Mouse (Mus musculus) right cerebral cortex, postnatal 10 days (tissue): ENCODE measurements at regions not wholly inside any gene's neighbourhood (a gene's known extent, or its start where the extent isn't known, plus 50 kb on each side); places are given as distances from the start of the nearest gene placed in this dataset.

Experiments
- DNase-seq, 2 experiments: peaks; one replicate each; pipeline ENCODE4 v3.0.0; 2021; ENCODE audit warnings: low spot score in 2 of 2

DNA sequence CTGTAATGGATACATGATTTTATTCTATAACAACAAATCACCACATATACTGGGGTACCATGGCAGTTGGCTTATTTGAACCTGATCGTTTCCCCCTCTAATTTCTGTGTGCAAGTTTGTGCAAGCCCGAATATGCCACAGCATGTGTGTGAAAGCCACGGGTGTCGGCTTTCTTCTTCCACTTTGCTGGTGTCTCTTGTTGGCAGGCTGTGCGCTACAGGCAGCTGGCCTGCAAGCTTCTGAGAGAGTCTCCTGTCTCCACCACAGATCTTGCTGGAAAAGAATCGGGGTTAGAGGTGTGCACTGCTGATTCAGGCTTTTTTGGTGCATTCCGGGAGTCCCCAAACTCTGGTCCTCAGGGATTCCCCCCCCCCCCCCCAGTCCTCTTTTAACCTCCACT is 142.0 kb upstream of the Kazn start:
- DNase-seq = peak; percentile 54 to 55

DNA sequence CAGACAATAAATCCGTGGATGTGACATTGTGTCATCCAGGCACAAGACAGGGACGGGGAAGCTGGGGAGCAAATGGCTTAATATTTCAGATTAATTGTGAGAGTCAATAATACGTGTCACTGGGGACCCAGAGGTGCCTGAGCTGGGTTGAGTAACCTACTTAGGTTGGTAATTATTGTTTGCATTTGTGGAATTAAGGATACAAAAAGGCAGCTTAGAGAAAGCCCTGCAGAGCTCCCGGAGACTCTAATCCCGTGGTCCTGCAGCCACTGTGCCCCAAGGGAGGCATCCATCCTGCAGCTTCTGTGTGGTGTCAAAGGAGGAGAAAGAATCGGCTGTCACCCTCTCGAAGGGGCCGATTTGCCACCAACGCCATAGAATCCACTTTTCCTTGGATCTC is 139.3 kb upstream of the Kazn start:
- DNase-seq = no peak

DNA sequence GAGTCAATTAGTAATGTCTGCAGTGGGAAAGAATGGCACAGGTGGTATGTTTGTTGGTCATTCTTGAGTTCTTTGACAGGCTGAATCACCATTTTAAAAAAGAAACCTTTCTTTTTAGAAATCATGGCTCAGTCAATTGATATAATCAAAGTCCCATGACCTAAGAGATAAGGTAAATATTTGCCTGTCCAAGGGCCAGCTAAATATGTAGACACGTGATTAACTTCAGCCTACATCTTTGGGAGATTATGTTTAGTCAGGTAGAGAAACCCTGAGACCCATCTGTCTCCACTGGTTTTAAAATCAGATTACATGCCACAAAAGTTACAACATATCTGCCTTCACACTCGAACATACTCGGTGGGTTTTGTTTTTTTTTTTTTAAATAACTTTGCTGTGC is 128.6 kb upstream of the Kazn start:
- no peak for DNase-seq

DNA sequence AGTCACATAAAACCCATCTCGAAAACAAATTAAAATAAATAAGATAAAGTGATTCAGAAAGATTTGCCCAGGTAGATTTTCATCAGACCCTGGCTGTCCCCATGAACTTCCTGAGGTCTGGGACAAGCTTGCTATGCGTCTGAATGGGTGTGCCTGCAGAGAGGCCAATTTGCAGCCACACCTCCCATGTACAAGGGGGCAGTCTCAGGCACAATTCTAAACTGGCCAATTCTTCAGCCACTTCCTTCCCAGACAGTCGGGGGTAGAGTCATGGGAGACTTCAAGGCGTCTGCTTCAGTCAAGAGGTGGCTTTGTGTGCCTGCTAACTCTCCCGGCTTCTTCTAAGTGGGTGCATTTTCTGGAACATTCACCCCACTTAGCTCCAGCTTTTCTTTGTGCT is 122.9 kb upstream of the Kazn start:
- no peak for DNase-seq

DNA sequence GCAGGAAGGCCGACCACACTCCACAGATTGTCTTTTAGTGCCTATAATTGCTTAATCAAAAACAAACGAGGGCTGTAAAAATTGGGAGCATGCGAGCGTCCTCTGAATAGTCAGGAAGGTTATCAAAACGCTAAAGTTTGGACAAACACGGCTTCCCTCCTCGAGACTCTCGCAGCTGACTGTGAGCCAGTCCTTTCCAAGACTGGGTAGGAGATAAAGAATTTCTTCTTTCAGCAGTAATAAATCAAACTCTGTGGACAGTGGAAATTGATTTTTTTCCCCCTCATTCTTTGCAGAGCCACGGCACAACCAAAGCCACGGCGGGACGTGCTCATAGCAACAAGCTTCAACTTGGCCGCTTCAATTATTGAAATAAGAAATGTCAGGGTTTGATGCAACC is 119.7 kb upstream of the Kazn start:
- no peak for DNase-seq

DNA sequence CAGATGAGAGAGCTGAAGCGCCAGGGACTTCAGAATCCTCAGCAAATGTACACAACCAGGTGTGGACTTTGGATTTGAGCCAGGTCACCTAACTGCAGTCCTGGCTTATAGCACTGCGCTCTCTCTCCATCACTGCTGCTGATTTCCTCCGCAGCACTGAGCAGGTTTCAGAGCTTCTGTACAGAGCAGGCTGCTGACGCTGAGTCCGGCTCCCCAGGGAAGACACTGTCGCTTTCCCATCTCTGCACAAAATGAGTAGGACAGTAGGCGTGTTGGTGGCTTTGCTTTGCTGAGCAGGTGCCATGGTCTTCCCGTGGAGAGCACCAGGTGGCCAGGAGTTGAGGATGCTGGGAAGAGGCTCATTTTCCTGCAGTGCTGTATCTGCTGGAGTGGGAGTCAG is 116.2 kb upstream of the Kazn start:
- DNase-seq = peak in 1 of 2 experiments; percentile 32

DNA sequence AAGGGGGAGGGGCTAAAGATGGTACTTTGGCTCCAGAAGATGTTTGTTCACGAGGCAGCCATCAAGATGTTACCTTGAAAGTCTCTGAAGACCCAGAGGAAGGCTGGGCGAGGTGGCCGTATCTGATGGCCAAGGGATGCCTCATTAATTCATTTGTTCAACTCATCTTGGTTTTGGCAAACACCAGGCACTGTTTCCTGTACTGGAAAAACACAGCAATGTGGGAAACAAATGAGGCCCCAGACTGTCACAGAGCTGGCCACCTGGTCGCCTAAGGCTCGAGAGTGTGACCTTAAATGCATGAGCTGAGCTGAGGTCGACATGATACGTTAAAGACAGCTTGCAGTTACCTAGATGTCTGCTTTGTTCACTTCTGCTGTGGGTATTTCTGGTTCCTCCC is 114.3 kb upstream of the Kazn start:
- no peak for DNase-seq

DNA sequence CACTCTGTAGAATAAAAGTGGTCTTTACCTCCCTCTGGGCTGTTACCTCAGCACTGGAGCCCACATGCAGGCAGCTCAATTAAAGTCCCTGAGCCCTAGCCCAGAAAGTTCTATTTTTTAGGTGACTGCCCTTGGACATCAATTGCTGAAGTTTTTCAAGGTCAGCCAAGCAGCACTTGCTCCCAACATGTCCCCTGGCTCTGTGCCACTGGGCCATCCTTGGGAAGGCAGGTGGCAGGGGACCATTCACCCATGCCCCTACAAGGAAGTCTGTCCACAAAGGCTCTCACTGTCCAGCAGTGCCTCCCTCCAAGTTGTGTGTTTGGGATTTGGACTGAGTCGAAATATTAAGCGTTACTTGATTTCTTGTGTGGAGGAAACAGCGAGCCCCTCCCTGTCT is 112.6 kb upstream of the Kazn start:
- DNase-seq = no peak

DNA sequence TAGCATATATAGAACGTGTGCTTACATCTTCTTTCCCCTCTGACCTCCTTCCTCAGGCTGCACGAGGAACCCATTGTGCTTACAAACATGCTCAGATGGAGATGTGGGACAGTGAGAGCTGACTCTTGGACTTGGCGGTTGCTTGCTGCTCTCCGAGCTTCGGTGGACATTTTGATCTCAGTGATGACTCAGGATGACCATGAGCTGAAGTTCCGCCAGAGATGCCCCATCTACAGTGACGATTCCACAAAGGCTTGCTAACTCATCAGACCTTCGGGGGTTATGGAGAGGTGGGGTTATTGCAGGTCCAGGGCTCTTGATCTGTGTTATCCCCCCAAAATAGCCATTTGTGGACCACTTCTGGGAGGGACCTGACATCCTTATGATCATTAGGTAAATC is 111.8 kb upstream of the Kazn start:
- no peak for DNase-seq

DNA sequence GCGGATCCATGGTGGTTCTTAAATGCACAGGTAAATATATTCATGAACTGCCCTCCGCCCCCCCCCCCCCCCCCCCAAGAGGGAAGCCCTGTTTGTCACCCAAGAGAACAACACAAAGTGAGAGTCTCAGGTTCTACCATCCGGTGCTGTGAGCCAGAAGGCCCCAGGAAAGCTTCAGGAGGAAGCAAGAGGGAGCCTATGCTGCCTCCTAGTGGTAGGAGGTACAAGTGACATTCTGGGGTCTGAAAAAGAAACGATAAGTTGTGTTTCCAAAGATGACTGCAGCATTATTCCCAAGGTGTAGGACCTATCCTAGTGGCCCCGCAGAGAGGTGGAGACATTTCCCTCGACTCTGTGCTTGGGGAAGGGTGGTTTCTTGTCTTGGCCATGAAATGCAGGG is 109.7 kb upstream of the Kazn start:
- DNase-seq = no peak

DNA sequence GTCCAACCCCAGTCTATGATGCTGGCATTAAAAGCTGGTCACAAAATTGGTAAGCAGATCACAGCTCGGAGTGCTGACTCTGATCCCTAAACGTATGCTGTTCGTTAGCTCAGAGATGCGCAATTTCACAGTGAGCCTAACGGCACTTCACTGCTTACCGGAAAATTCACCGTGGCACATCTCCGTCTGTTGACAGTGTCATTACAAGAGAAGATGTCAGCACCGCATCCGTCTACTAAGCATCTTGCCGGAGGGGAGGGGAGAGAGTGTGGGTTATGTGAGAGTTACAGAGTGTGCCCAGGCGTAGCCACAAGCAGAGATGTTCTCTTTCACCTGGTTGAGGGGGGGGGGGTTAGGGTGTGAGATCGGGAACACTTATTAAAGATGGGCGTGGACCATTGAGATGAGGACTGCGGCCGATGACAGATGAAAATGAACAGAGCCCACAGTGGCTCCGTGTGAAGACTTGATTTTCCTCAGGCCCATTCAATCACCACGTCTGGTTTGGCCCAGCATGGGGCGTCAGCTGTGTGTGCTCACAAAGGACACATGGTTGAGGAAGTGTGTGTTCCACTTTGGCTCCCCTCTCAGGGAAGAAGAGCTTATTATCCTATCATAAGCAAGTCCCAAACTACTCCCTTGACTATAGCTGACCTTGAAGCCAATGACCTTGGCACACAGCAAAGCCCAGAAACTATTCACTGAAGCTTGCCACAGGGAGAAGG is 103.4 kb upstream of the Kazn start:
- DNase-seq = no peak

DNA sequence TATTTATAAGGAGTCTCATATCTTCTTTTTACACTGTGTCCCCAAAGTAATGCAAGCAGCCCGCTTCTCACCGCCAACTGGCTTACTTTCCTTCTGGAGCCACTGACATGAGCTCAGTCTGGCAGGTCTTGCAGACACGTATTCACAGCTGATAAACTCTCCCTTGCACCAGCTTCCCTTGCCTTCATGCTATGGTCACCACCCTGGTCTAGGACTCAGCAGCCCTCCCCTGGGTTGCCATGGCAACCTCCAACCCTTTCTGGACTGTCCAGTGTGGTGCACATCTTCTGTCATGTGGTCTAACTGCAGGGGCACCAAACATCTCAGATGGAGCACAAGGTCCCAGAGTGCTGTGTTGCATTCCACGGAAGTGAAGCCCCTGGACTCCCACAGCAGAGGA is 102.1 kb upstream of the Kazn start:
- peak in 1 of 2 experiments; percentile 45 for DNase-seq

DNA sequence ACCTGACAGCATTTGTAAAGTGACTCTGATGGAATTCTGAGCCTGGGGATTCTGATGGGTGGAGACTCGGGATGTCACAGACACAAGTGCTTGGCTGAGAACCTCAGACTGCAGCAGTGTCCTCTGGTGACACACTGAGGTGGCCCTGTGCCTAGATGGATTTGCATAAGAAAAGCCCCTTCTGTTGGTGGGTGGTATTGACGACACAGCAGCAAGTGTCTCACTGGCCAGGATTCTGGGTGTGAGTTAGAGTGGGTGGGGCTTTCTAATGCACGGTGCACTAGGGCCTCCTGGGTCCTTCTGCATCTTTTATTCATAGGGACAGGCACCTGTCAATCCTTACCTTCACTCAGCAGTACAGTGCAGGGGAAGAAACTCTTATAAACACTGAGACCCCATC is 100.9 kb upstream of the Kazn start:
- DNase-seq = peak; percentile 59 to 65

DNA sequence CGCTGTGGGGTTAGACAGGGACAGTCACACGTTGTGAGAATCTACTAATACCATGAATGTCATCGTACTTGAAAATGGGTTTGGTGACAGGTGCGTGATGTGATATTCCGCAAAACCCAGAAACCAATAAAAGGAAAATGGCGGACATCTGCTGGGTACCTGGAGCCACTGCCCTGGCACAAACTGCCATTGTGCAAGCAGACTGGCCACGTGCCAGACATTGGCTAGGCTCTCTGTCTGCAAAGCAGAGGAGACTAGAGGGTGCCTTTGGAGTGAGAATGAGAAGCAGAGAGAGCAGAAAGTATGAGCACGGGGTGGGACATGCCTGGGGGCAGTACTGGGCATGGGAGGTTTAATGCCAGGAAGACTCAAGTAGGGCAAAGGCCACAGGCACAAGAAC is 98.5 kb upstream of the Kazn start:
- peak; percentile 63 to 67 for DNase-seq

DNA sequence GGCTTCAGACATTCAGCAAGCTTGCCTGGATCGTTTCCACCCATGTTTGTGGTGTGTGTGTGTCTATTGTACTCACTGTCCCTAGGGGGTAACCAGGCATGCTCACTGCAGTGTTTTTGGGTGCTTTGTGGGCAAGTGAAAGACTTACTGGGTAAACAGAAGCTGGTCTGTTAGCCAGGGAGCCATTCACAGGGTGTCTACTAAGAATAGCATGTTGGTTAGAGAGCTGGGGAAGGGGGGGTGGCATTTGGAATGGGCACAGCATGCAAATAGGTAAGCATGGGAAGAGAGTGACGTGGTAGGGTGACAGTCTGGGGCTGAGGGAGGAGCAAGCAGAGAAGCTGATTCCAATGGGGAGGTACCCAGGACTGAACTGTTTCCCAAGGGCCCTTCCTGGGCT is 97.7 kb upstream of the Kazn start:
- peak; percentile 37 to 50 for DNase-seq

DNA sequence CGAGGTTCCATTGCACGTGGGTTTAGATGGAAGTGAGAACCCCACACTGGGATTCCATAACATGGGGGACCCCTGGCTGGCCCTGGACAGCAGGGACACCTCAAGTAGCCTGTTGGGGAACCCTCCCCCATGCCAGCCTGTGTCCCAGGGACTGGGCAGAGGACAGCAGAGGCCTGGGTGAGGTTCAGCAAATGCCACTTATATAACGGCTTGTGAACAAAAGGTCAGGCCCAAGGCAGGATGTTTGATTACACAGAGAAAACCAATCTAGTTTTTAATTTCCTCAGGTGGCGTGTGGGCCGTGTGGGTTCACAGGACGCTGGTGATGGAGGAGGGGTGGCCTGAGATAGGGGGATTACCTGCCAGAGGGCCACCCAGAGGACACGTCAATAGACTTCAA is 94.9 kb upstream of the Kazn start:
- no peak for DNase-seq

DNA sequence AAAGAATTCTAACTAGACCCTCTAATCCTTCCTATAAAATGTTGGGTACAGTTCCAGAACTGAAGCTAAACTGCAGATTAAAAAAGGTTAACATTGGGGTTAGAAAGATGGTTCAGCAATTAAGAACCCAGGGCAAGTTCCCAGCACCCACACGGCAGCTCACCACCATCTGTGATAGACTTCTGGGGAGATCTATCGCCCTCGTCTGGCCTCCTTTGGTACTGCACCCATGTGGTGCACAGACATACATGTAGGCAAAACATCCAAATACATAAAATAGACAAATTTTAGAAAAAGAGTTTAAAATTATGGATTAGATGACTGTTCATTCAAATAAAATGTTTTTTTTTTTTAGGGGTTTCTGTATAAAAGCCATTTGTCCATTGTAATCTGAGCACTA is 91.4 kb upstream of the Kazn start:
- DNase-seq = no peak

DNA sequence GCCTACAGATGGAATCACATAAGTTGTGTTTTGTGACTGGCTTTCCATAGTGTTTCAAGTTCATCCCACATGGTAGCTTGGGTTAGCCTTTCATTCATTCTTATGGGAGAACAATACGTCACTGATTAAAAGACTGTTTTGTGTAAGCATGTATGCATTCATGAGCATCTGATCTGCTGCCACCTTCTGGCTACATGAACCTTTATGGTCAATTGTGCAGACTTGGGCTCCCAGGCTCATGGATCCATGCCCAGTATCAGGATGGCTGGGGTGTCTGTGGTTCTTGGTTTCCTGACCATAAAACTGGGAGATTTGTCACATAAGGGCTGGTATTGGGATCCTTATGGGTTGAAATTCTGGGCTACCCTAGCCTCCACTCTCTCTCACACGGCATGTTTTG is 90.4 kb upstream of the Kazn start:
- DNase-seq = no peak

DNA sequence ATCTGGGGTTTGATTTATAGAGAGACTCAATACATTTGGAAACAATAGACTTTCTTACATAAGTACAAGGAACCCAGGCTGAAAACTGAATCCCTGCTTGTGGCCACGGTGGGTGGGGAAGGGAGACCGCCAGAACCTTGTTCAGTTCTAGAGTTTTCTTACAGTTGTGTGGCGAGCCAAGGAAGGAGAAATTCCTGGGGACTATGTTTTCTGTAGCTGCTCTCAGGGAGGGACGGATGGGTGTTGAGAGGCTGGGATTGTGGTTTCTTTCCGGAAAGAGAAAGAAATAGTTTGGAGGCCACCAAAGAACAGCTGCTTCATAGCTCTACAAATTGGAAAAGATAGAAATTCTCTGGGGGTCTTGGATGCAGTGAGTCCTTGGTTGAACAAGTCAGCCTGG is 87.3 kb upstream of the Kazn start:
- no peak for DNase-seq

DNA sequence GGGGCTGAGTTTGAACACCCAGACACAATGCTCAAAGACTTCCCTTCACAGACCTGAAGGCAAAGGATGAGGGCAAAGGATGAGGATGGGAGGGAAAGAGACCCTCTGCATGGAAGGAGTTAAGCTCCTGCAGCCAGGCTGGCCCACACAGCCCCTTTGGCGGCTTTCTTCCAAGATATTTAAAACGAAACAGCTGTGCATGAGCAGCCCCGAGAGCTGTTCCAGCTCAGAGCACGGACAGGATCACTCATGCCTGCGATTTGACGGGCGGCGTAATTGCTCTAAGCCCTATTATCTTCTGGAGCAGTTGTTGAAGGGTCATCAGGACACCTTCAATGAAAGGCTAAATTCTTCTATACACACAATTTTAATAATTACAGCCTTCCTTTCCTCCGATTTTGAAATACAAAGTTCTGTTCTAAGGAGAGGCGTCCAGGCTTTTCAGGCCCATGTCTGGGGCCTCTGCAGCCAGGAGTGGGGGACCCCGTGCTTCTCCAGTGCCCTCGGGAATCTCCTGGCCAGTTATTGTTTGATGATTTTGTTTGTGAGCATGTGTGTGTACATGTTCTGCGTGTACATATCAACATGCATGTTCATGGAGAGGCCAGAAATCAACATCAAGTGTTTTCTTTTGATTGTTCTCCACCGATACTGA is 82.1 kb upstream of the Kazn start:
- no peak for DNase-seq

DNA sequence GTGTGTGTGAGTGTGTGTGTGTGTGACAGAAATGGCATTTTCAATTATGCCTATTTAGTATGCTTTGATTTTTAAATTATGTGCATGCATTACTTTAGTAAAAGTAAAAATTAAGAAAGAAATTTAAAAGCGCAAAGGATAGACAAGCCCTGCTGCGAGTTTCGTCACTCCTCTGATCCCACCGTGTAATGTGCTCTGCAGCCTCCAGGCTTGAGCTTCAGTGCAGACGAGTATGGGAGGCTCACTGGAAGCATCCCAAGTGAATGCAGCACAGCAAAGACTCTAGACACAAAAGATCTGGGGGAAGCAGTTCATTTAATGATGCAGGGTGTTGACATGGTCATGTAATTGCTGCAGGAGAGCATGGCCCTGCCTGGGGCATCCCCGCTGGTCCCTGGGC is 71.1 kb upstream of the Kazn start:
- no peak for DNase-seq

DNA sequence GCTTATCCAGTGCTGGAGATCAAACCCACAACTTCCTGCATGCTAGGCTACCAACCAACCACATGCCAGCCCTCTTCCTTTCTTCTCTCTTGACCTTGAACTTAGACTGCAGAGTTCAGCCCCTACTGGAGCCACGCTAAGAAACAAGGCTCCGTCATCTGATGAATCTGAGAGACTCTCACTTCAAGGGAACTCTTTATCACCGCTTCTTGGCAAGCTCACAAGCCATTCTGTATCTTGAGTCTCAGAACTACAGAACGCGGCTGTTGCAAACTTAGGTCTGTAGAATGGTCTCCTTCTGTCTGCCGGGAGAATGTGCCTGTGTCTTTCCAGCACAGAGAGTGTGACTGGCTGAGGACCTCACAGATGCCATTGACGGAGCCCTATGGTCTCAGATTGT is 69.1 kb upstream of the Kazn start:
- peak in 1 of 2 experiments; percentile 44 for DNase-seq

DNA sequence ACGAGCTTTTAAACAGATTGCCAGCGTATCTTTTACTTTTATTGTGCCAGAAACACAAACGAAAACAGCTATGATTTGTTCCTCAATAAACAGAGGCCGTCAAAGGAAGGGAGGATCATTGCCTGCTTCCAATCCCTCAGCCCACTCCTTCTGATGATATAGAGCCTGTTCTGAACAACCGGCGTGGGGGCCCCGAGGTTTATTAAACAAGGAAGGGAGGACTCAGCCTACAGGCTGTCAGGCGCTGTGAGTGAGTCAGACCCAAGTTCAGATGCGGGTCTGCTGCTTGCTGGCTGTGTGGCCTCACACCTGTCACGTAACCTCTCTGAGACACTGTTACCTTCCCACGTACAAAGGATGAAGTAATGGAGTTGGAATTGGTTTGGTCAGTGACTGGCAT is 68.1 kb upstream of the Kazn start:
- no peak for DNase-seq

DNA sequence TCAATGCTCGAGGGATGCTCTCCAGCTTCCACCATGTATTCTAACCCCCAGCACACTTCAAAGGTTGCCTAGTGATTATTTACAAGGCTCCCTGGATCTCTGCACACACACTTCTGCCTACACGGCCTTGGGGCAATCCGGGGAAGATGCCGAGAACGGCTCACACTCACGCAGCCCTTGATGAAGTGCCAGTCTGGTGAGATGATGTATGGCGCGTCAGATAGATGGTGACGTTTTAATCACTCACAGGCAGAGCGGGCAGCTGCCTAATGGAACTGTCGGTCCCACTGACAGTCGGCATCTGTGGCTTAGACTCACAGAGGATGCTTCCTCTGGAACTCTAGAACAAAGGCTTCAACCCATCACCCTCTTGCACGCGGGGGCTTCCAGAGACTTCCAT is 66.9 kb upstream of the Kazn start:
- no peak for DNase-seq
